Mouse (Mus musculus): Measurements from ENCODE around the gene Olfr1110. TPM values are rescaled to one million over a fixed set of nuclear protein-coding genes. Genes with fewer than 3 reads are reported as not detected.
"Not testable (repeated sequence)": the region's sequence is repeated elsewhere in the genome, so short reads cannot be mapped to it uniquely, and the experiment has no call there.

The Olfr1110 gene
- not detected in 3 replicates for total RNA-seq (2017)

DNA sequence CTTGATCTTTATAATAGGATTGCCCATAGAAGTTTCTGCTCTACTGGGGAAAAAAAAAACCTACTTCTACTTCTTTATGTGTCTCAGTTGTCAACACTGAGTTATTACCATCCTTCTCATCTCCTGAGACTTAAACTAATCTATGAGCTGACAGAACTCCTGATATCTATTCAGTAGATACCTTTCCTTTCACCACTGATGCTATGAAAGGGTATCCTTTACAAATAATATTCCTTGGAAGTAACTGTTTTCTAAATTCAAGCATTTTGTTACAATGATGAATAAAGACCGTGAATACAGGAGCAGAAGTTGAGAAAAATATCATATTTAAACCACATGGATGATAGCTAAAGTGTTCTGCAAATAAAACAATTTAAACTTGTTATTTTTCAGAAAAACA is at the start of gene Olfr1110:
TSS of gene Olfr1110 (minus strand) at position 101 of the 400 bp plus-strand sequence.
- no peak for ATAC-seq (replicated peaks; ENCODE audit: insufficient number of reproducible peaks, low FRiP score, low TSS enrichment, poor library complexity, severe bottlenecking)

GRCm38 (mm10) chr2:87187498-87187897 is 47.4 kb upstream of the Olfr1110 start, which contains the start of gene Olfr1112:
Olfr1112 (plus strand) TSS chr2:87187798.
- ATAC-seq (replicated peaks; ENCODE audit: insufficient number of reproducible peaks, low FRiP score, low TSS enrichment, poor library complexity, severe bottlenecking) = no peak

GRCm38 (mm10) chr2:87167731-87168130 is 27.6 kb upstream of the Olfr1110 start:
- not testable (repeated sequence) for ATAC-seq (replicated peaks; ENCODE audit: insufficient number of reproducible peaks, low FRiP score, low TSS enrichment, poor library complexity, severe bottlenecking)

DNA sequence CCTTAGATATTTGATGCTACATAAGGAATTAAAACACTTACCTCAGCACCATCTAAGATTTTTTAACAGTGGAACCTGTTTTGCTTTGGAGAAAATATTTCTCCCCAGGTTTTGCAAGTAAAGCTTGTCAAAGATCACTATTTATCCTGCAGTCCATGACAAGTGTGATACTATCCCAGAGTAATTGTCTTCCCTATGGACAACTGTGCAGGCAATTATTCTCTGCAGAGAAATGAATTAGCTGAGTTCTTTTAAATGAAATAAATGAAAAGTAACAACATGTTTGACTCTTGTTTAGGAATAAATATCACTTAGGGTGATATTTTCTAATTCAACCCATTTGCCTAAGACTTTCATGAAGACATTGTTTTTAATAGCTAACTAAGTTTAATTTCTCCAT is 12.4 kb upstream of the Olfr1110 start, which contains the start of gene Olfr1111:
TSS of gene Olfr1111 (minus strand) at position 101 of the 400 bp plus-strand sequence.
- ATAC-seq (replicated peaks; ENCODE audit: insufficient number of reproducible peaks, low FRiP score, low TSS enrichment, poor library complexity, severe bottlenecking) = no peak

GRCm38 (mm10) chr2:87114467-87114866 is 25.6 kb downstream of the Olfr1110 start, which contains the start of gene Olfr259:
Olfr259 (minus strand) TSS chr2:87114567.
- ATAC-seq (replicated peaks; ENCODE audit: insufficient number of reproducible peaks, low FRiP score, low TSS enrichment, poor library complexity, severe bottlenecking) = no peak

GRCm38 (mm10) chr2:87095908-87096307 is 44.2 kb downstream of the Olfr1110 start, which contains the start of gene Olfr1109:
Olfr1109 (minus strand) TSS chr2:87096008.
- ATAC-seq (replicated peaks; ENCODE audit: insufficient number of reproducible peaks, low FRiP score, low TSS enrichment, poor library complexity, severe bottlenecking) = no peak

Other genes starting within 250 kb of the Olfr1110 start
- not detected in 3 replicates for gene Olfr1097, start 248.1 kb downstream of the Olfr1110 start, total RNA-seq (2017)
- not detected in 3 replicates for gene Olfr1098, start 215.8 kb downstream of the Olfr1110 start, total RNA-seq (2017)
- not detected in 3 replicates for gene Olfr1099, start 179.6 kb downstream of the Olfr1110 start, total RNA-seq (2017)
- gene Olfr1100, start 160.3 kb downstream of the Olfr1110 start, total RNA-seq (2017) = not detected in 3 replicates
- gene Olfr1101, start 149.1 kb downstream of the Olfr1110 start, total RNA-seq (2017) = not detected in 3 replicates
- gene Olfr1102, start 141.9 kb downstream of the Olfr1110 start, total RNA-seq (2017) = not detected in 3 replicates
- gene Olfr1104, start 113.2 kb downstream of the Olfr1110 start, total RNA-seq (2017) = not detected in 3 replicates
- not detected in 3 replicates for gene Olfr1105, start 103.8 kb downstream of the Olfr1110 start, total RNA-seq (2017)
- not detected in 3 replicates for gene Olfr1106, start 88.0 kb downstream of the Olfr1110 start, total RNA-seq (2017)
- not detected in 3 replicates for gene Olfr1107, start 64.5 kb downstream of the Olfr1110 start, total RNA-seq (2017)
- gene Olfr1109, start 44.3 kb downstream of the Olfr1110 start, total RNA-seq (2017) = not detected in 3 replicates
- not detected in 3 replicates for gene Olfr259, start 25.7 kb downstream of the Olfr1110 start, total RNA-seq (2017)
- gene Olfr1111, start 12.3 kb upstream of the Olfr1110 start, total RNA-seq (2017) = not detected in 3 replicates
- gene Olfr1112, start 47.5 kb upstream of the Olfr1110 start, total RNA-seq (2017) = not detected in 3 replicates
- gene Olfr1113, start 68.7 kb upstream of the Olfr1110 start, total RNA-seq (2017) = not detected in 3 replicates
- gene Olfr1115, start 107.7 kb upstream of the Olfr1110 start, total RNA-seq (2017) = not detected in 3 replicates
- gene Olfr1116, start 127.2 kb upstream of the Olfr1110 start, total RNA-seq (2017) = not detected in 3 replicates
- gene Olfr1118, start 167.3 kb upstream of the Olfr1110 start, total RNA-seq (2017) = not detected in 3 replicates
- gene Olfr1120, start 214.5 kb upstream of the Olfr1110 start, total RNA-seq (2017) = not detected in 3 replicates
- not detected in 3 replicates for gene Olfr1121, start 229.6 kb upstream of the Olfr1110 start, total RNA-seq (2017)
- not detected in 3 replicates for gene Olfr1122, start 245.5 kb upstream of the Olfr1110 start, total RNA-seq (2017)

All from monocyte, adult 5-6 weeks (primary cell).